Mouse (Mus musculus) erythroblast, embryonic 14.5 days (primary cell): Measurements from ENCODE around the gene Zfpl1.

Experiments used
- GATA1 ChIP-seq: IDR thresholded peaks from 2 replicates; pipeline ENCODE4 v1.6.1; 2012; ENCODE audit warnings: low read length, inconsistent platforms, mixed read lengths
- TAL1 ChIP-seq: IDR thresholded peaks from 3 replicates; pipeline ENCODE4 v1.6.1; 2012; ENCODE audit warnings: low read length, inconsistent platforms, mixed read lengths

- TF ChIP-seq TAL1 (no peak), GATA1 (no peak)
These were observed 33.4 kb upstream of the Zfpl1 start, which contains the start of gene Sac3d1 for GRCm38 (mm10) chr19:6117986-6118676.
